Mouse (Mus musculus) forebrain, embryonic 13.5 days (tissue): ENCODE measurements around the gene Kbtbd13. TPM values are rescaled to one million over a fixed set of nuclear protein-coding genes. Genes with fewer than 3 reads are reported as not detected.

Source experiments
- ATAC-seq: fragments of 200-750 bp; cut with Nextera tagmentation; 2 replicates; pipeline ENCODE4 v1.8.0; 2017
- H3K27ac ChIP-seq: fragments of 300-500 bp; sonication (generic); 2 replicates; pipeline ENCODE4 v1.5.1; 2015; ENCODE audit warnings: inconsistent platforms, mild to moderate bottlenecking, moderate library complexity
- H3K27me3 ChIP-seq: fragments of 300-500 bp; sonication (generic); 2 replicates; pipeline ENCODE4 v1.6.1; 2015; ENCODE audit warnings: mild to moderate bottlenecking, inconsistent platforms
- H3K36me3 ChIP-seq: fragments of 300-500 bp; sonication (generic); 2 replicates; pipeline ENCODE4 v1.6.1; 2015; ENCODE audit warnings: mild to moderate bottlenecking, inconsistent platforms; ENCODE audit not compliant: poor library complexity, severe bottlenecking
- H3K4me1 ChIP-seq: fragments of 300-500 bp; sonication (generic); 2 replicates; pipeline ENCODE4 v1.6.1; 2015; ENCODE audit warnings: inconsistent platforms
- H3K4me2 ChIP-seq: fragments of 300-500 bp; sonication (generic); 2 replicates; pipeline ENCODE4 v1.6.1; 2015; ENCODE audit warnings: inconsistent platforms, mild to moderate bottlenecking, moderate library complexity
- H3K4me3 ChIP-seq: fragments of 300-500 bp; sonication (generic); 2 replicates; pipeline ENCODE4 v1.5.1; 2015; ENCODE audit warnings: mild to moderate bottlenecking, inconsistent platforms
- H3K9ac ChIP-seq: fragments of 300-500 bp; sonication (generic); 2 replicates; pipeline ENCODE4 v1.6.1; 2015; ENCODE audit warnings: mild to moderate bottlenecking, inconsistent platforms
- H3K9me3 ChIP-seq: fragments of 300-500 bp; sonication (generic); replicated peaks from 2 replicates; pipeline ENCODE4 v1.6.1; 2016; ENCODE audit warnings: inconsistent platforms
- WGBS: fragments of 180-500 bp; shearing (Covaris S2); methylation state at CpG from one replicate; pipeline ENCODE4 v1.1.7; 2015; 5-methylcytosine and 5-hydroxymethylcytosine counted together
- polyA plus RNA-seq: library from polyadenylated mRNA; unstranded; fragments of >200 nt; fragmentation: Nextera tagmentation; extraction: Ambion mirVana; gene quantifications from 2 replicates; pipeline ENCODE4 v1.2.1, GENCODE M21; 2015

Gene Kbtbd13
- polyA plus RNA-seq, 1 experiment from 2014 or later: 0.70 TPM

DNA sequence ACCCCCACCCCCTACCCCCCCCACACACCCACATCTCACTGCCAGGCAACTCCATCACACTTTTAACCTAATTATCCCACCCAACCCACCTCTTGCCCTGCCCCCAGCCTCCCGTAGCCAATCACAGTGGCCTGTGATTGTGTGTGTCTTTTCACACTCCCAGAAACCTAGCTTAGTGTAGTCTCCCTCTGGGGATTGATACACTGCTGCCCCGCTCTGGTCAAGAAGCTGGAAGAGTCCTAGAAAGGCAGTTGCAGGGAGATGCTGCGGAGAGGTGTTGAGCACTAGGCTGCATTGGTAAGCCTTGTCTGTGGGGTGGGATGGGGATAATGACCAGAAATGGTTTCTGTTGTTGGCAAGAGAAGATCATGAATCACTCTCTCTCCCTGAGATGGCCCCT is 26.3 kb upstream of the Kbtbd13 start:
- ATAC-seq: no peak
- H3K4me3 ChIP-seq: no peak overlapping the region
- no peak overlapping the region for H3K4me2 ChIP-seq
- H3K27me3 ChIP-seq: no peaks in the 10 kb centered on the region
- H3K9ac ChIP-seq: no peak overlapping the region
- 42% methylated on average over 3 of the region's 3 CpGs for whole genome bisulfite sequencing
- no peaks in the 10 kb centered on the region for H3K4me1 ChIP-seq
- H3K9me3 ChIP-seq: no peaks in the 10 kb centered on the region
- H3K36me3 ChIP-seq: no peaks in the 10 kb centered on the region
- H3K27ac ChIP-seq: no peak overlapping the region

DNA sequence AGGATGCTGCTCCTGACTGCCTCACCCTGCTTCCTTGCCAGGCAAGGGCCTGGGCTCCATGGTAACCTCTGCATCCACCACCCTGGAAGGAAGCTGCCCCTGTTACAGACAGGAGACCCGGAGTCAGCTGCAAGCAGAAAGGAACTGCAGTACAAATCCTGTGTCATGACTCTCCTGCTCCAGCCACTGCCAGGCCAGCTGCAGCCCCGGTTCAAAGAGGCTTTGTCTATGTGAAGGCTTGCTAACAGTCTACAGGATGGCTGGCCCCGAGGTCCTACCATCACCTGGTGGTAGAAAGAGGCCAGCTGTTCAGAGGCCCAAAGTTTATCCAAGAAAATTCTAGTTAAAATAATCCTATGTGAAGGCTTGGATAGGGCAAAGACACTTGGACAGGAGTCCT is 19.9 kb upstream of the Kbtbd13 start:
- no peak for ATAC-seq
- Histone ChIP-seq H3K4me3 (no peak overlapping the region), H3K27ac (no peak overlapping the region), H3K27me3 (no peaks in the 10 kb centered on the region), H3K36me3 (no peaks in the 10 kb centered on the region), H3K4me1 (no peaks in the 10 kb centered on the region), H3K9ac (no peak overlapping the region), H3K4me2 (no peak overlapping the region), H3K9me3 (no peaks in the 10 kb centered on the region)
- WGBS: 72% methylated on average over 3 of the region's 3 CpGs

DNA sequence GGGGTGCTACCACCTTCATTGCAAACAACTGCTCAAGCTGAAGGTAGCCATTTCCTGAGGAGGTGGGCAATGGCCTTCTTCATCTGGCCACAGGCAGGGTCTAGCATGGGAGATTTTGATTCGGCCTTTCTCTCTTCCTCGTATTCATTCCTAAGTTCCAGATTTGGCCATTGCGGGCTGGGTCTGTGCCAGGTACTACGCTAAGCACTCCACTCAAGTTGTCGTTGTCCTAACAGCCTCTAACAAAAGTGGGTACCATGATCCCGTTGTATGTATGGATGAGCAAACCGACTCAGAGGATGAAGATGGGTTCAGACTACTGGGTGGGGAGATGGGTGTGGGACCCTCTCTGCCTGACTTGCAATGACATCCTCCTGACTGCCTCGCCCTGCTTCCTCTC is 18.9 kb upstream of the Kbtbd13 start:
- 89% methylated on average over 8 of the region's 8 CpGs for whole genome bisulfite sequencing
- no peak overlapping the region for H3K4me3 ChIP-seq
- H3K4me1 ChIP-seq: no peaks in the 10 kb centered on the region
- no peak overlapping the region for H3K4me2 ChIP-seq
- H3K27me3 ChIP-seq: no peaks in the 10 kb centered on the region
- ATAC-seq: no peak
- H3K36me3 ChIP-seq: no peaks in the 10 kb centered on the region
- no peaks in the 10 kb centered on the region for H3K9me3 ChIP-seq
- no peak overlapping the region for H3K27ac ChIP-seq
- no peak overlapping the region for H3K9ac ChIP-seq

DNA sequence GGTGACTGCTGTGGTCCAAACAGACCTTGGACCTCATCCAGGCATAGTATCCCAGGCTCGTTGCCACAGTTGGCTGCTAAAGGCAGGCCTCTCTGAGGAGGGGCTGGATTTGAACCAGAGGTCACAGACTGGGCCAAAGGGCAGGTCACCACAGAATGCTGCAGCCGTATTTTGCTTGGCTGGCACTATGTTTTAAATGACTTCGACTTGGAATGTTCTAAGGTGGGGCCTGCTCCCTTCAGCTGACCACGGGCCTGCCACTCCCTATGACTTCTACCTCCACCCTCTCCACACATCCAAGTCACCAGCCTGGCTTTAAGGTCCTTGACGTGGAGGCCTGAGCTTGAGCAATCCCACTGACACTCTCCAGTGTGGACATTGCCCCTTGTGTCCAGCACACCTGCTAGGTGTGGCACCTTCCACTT is 17.4 kb upstream of the Kbtbd13 start:
- no peaks in the 10 kb centered on the region for H3K27me3 ChIP-seq
- H3K4me2 ChIP-seq: no peak overlapping the region
- 77% methylated on average over 5 of the region's 5 CpGs for WGBS
- H3K9me3 ChIP-seq: no peaks in the 10 kb centered on the region
- H3K36me3 ChIP-seq: no peaks in the 10 kb centered on the region
- H3K4me3 ChIP-seq: no peak overlapping the region
- peaks cover 8% of the 10 kb centered on the region for H3K4me1 ChIP-seq
- H3K27ac ChIP-seq: no peak overlapping the region
- ATAC-seq: no peak
- H3K9ac ChIP-seq: no peak overlapping the region

DNA sequence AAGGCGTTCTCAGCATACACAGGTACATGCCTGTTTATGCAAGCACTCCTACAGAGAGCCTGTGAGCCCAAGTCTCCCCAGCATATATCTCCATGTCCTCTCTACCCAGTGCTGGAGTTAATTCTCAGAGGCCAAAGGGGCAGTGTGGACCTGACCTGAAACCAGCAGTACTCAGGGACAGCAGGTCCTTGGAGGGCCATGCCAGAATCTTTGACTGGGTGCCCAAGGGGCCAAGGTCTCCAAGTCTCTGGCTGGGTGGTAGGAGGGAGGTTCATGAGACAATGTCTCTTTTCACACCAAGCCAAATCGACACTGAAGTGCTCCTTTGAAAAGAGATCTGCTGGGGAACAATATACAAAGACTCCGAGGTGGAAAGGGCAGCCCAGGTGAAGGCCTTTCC is 16.4 kb upstream of the Kbtbd13 start:
- H3K9ac ChIP-seq: no peak overlapping the region
- H3K4me2 ChIP-seq: no peak overlapping the region

DNA sequence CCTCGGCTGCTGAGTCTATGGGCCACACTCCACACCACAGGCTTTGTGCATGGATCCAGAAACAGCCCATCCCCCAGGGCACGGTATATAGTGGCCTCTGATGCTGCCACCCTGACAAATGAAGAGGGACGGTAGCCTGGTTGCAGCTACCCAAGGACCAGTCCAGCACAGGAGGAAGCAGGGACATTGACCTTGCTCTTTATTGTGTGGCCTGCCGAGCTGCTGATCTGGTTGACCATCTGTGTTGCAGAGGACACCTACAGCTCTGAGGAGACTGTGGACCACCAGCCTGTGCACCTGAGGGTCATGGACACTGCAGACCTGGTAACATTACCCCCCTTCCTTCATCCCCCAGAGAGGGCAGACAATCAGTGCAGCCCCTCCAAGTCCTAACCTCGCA is 15.9 kb upstream of the Kbtbd13 start:
- Histone ChIP-seq H3K27ac (no peak overlapping the region), H3K9ac (no peak overlapping the region), H3K4me2 (no peak overlapping the region), H3K4me1 (peaks cover 9% of the 10 kb centered on the region), H3K4me3 (no peak overlapping the region), H3K9me3 (no peaks in the 10 kb centered on the region), H3K27me3 (no peaks in the 10 kb centered on the region), H3K36me3 (no peaks in the 10 kb centered on the region)
- no peak for ATAC-seq
- 87% methylated on average over 5 of the region's 5 CpGs for WGBS

More for the DNA sequence above, 16.4 kb upstream of the Kbtbd13 start:
- Histone ChIP-seq H3K27me3 (no peaks in the 10 kb centered on the region), H3K4me3 (no peak overlapping the region), H3K36me3 (no peaks in the 10 kb centered on the region), H3K4me1 (peaks cover 9% of the 10 kb centered on the region), H3K27ac (no peak overlapping the region), H3K9me3 (no peaks in the 10 kb centered on the region)
- ATAC-seq: no peak
- WGBS: 76% methylated on average over 3 of the region's 3 CpGs

DNA sequence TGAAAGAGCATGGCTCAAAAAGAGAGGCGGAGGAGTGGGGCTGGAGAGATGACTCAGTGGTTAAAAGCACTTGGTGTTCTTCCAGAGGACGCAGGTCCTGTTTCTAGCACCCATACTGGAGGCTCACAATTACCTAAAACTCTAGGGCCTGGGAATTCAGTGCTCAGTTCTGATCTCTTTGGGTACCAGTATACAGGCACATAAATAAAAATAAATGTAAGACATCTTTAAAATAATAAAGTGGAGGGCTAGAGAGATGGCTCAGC is 13.7 kb upstream of the Kbtbd13 start:
- no peak overlapping the region for H3K27ac ChIP-seq
- peaks cover 9% of the 10 kb centered on the region for H3K4me1 ChIP-seq
- H3K27me3 ChIP-seq: no peaks in the 10 kb centered on the region
- no peaks in the 10 kb centered on the region for H3K36me3 ChIP-seq
- H3K9me3 ChIP-seq: no peaks in the 10 kb centered on the region
- no peak overlapping the region for H3K9ac ChIP-seq
- H3K4me2 ChIP-seq: no peak overlapping the region
- ATAC-seq: no peak
- H3K4me3 ChIP-seq: no peak overlapping the region
- 82% methylated on average over 2 of the region's 2 CpGs for WGBS

DNA sequence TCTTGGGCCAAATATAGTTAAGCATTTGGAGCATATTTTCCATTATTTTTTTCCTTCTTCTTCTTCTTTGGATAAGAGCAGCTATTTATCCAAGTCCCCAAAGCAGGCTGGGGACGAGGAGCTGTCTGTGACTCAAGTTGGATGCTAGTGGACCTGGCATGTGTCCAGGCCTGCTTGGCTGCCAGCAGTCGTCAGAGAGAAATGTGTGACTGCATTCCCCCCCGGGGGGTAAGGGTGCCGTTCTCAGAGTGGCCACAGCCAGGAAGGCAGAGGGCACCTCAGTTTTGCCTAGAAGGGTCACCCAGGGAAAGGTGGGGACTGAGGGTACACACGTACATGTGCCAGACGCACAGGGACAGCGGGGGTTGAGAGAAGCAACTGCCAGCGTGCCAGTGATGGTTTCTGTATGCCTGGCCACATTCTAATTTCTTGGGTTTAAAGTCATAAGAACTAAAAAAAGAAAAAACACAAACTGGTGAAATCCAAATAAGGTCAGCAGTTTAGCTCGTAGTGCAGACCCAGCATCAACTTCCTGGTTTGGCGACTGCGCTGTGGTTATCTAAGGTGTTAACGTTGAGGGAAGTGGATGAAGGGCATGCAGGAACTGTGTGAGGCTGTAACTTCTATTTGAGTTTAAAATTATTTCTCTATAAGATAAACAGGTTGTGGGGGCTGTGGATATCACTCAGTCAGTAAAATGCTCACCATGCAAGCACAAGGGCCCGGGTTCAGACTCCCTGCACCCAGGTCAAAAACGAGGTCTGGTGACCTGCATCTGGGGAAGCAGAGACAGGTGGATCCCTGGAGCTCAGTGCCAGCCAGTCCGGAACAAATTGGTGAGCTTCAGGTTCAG is 13.1 kb upstream of the Kbtbd13 start:
- H3K4me2 ChIP-seq: no peak overlapping the region
- no peaks in the 10 kb centered on the region for H3K27me3 ChIP-seq
- ATAC-seq: no peak
- no peaks in the 10 kb centered on the region for H3K9me3 ChIP-seq
- H3K9ac ChIP-seq: no peak overlapping the region
- H3K4me1 ChIP-seq: peaks cover 9% of the 10 kb centered on the region
- no peak overlapping the region for H3K4me3 ChIP-seq
- H3K27ac ChIP-seq: 0 out of 2 replicates have a peak overlapping the region, but pooled peaks have one; percentile 40
- no peaks in the 10 kb centered on the region for H3K36me3 ChIP-seq
- WGBS: 74% methylated on average over 15 of the region's 15 CpGs

DNA sequence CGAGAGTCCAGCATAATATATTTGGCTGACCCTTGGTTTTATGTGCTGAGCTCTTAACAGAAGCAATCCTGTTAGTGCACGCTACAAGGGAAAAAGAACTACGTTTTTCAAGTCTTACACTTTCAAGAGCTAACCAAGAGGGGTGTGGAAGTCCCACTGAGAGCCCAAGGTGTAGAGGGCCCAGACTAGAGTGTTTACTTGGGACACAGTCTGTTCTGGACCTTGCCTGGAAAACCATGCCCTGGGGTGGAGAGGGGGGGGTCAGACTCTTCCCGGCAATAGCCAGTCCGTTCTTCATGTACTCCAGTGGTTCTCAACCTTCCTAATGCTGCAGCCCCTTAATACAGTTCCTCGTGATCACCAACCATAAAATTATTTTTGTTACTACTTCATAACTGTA is 8.5 kb upstream of the Kbtbd13 start:
- Histone ChIP-seq H3K27ac (no peak overlapping the region), H3K9ac (no peak overlapping the region), H3K27me3 (0 out of 2 replicates have a peak, but pooled peaks cover 4% of the 10 kb centered on the region), H3K36me3 (no peaks in the 10 kb centered on the region), H3K4me1 (peaks cover 21% of the 10 kb centered on the region), H3K9me3 (no peaks in the 10 kb centered on the region), H3K4me2 (no peak overlapping the region), H3K4me3 (no peak overlapping the region)
- WGBS: 93% methylated on average over 6 of the region's 6 CpGs
- no peak for ATAC-seq

DNA sequence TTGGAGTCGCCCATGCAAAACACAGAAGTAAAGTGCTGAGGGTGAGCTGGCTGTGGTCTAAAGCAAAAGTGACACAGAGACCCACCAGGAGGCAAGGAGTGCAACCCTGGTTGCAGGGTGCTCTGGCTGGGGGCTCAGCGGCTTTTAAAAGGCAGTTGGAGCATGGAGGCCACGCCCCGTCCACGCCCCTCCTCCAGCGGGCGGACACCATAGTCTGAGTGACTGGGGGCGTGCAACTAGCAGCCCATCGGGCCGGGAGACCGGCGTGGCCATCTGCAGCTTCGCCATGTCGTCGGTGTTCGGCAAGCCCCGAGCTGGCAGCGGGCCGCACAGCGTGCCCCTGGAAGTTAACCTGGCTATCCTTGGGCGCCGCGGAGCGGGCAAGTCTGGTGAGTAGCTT is 6.8 kb upstream of the Kbtbd13 start, which contains the start of gene Rasl12:
Rasl12 (plus strand) TSS at position 228 of the 400 bp plus-strand sequence.
- peak within 1 kb of the TSS; percentile 75 for H3K4me2 ChIP-seq
- ATAC-seq: peak; percentile 79

DNA sequence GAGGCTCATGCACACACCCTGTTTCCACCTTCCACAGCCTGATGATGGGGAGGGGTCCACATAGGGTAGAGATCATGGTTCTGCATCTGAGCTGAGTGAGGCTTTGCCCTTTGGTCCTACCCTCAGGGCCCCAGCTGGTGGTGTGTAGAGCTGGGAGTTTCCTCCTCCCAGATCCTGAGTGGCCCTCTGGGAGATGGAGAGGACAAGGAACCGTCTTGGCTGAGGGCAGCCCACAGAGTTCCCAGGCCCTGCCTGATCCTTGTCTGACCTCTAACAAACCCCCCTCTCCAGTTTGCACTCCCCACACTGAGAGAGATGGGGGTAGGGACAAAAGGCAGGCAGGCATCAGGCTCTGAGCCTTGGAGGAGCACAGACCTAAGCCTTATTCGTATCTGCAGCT is 2.9 kb upstream of the Kbtbd13 start:
- Histone ChIP-seq H3K9me3 (no peaks in the 10 kb centered on the region), H3K4me1 (peaks cover 19% of the 10 kb centered on the region), H3K36me3 (no peaks in the 10 kb centered on the region), H3K27ac (no peak overlapping the region), H3K9ac (no peak overlapping the region), H3K4me3 (no peak overlapping the region), H3K27me3 (peaks cover 47% of the 10 kb centered on the region), H3K4me2 (no peak overlapping the region)
- ATAC-seq: no peak
- 72% methylated on average over 2 of the region's 2 CpGs for WGBS

More for the DNA sequence above, 6.8 kb upstream of the Kbtbd13 start, which contains the start of gene Rasl12:
- H3K9ac ChIP-seq: peak within 1 kb of the TSS; percentile 67
- no peaks in the 10 kb centered on the region for H3K36me3 ChIP-seq
- WGBS: 2% methylated on average over 24 of the region's 24 CpGs
- peaks cover 8% of the 10 kb centered on the region for H3K27me3 ChIP-seq
- peaks cover 12% of the 10 kb centered on the region for H3K4me1 ChIP-seq
- peak within 1 kb of the TSS; percentile 50 for H3K4me3 ChIP-seq
- no peak within 1 kb of the TSS for H3K27ac ChIP-seq
- H3K9me3 ChIP-seq: no peaks in the 10 kb centered on the region

DNA sequence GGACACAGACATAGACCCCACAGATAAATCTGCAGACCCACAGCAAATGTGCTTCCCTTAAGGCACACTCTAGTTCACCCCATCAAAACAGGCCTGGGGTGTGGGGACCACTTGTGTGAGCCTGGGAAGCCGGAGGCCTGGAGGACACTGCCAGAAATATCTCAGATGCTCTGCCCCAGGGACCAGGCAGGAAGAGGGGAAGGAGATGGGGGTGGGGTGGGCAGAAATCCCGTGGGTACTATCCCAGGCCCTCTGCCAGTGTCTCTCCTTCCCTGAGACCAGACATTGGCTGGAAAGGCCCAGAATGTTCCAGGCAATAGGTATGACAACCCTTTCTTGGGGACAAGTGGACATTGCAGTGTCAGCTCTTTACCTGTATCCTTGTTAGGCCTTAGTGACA is 2.2 kb upstream of the Kbtbd13 start:
- 53% methylated on average over 2 of the region's 2 CpGs for WGBS
- no peak overlapping the region for H3K4me3 ChIP-seq
- no peak overlapping the region for H3K27ac ChIP-seq
- ATAC-seq: no peak
- H3K9ac ChIP-seq: no peak overlapping the region
- H3K4me2 ChIP-seq: no peak overlapping the region
- H3K36me3 ChIP-seq: no peaks in the 10 kb centered on the region
- peaks cover 55% of the 10 kb centered on the region for H3K27me3 ChIP-seq
- H3K9me3 ChIP-seq: no peaks in the 10 kb centered on the region
- H3K4me1 ChIP-seq: peaks cover 15% of the 10 kb centered on the region
